Mouse (Mus musculus): ENCODE data around the gene Sema3e. TPM values are rescaled to one million over a fixed set of nuclear protein-coding genes. Genes with fewer than 3 reads are reported as not detected.
A peak's percentile ranks its signal among the peaks of the same experiment; 100 is the strongest.

Sema3e gene
- total RNA-seq, 2 experiments from 2014 or later = 47.2 to 51.5 TPM

- DNase-seq (ENCODE audit: low spot score in 2 of 2) = no peak
Measured at GRCm38 (mm10) chr5:14062918-14063481, 37.9 kb downstream of the Sema3e start.

GRCm38 (mm10) chr5:14073152-14073551, 48.1 kb downstream of the Sema3e start:
- no peak for DNase-seq (ENCODE audit: low spot score in 2 of 2)

- DNase-seq (ENCODE audit: low spot score in 2 of 2) = peak; percentile 8 to 55
Measured at GRCm38 (mm10) chr5:14088100-14088499, 63.0 kb downstream of the Sema3e start.

GRCm38 (mm10) chr5:14089875-14090608, 65.0 kb downstream of the Sema3e start:
- DNase-seq (ENCODE audit: low spot score in 2 of 2) = no peak

GRCm38 (mm10) chr5:14090609-14090969, 65.5 kb downstream of the Sema3e start:
- no peak for DNase-seq (ENCODE audit: low spot score in 2 of 2)

GRCm38 (mm10) chr5:14092262-14092776, 67.2 kb downstream of the Sema3e start:
- peak in 1 of 2 experiments; percentile 3 for DNase-seq (ENCODE audit: low spot score in 2 of 2)

GRCm38 (mm10) chr5:14096196-14096595, 71.1 kb downstream of the Sema3e start:
- no peak for DNase-seq (ENCODE audit: low spot score in 2 of 2)

GRCm38 (mm10) chr5:14098677-14099076, 73.6 kb downstream of the Sema3e start:
- no peak for DNase-seq (ENCODE audit: low spot score in 2 of 2)

GRCm38 (mm10) chr5:14107365-14107764, 82.3 kb downstream of the Sema3e start:
- no peak for DNase-seq (ENCODE audit: low spot score in 2 of 2)

GRCm38 (mm10) chr5:14109001-14109400, 83.9 kb downstream of the Sema3e start:
- DNase-seq (ENCODE audit: low spot score in 2 of 2) = no peak

- DNase-seq (ENCODE audit: low spot score in 2 of 2) = peak in 1 of 2 experiments; percentile 18
Measured at GRCm38 (mm10) chr5:14111401-14111800, 86.3 kb downstream of the Sema3e start.

GRCm38 (mm10) chr5:14121902-14122301, 96.8 kb downstream of the Sema3e start:
- DNase-seq (ENCODE audit: low spot score in 2 of 2) = no peak

GRCm38 (mm10) chr5:14126591-14126990, 101.5 kb downstream of the Sema3e start:
- DNase-seq (ENCODE audit: low spot score in 2 of 2) = no peak

GRCm38 (mm10) chr5:14135929-14136328, 110.9 kb downstream of the Sema3e start:
- no peak for DNase-seq (ENCODE audit: low spot score in 2 of 2)

GRCm38 (mm10) chr5:14138725-14139124, 113.6 kb downstream of the Sema3e start:
- no peak for DNase-seq (ENCODE audit: low spot score in 2 of 2)

- no peak for DNase-seq (ENCODE audit: low spot score in 2 of 2)
Measured at GRCm38 (mm10) chr5:14162579-14162978, 137.5 kb downstream of the Sema3e start.

GRCm38 (mm10) chr5:14163280-14163679, 138.2 kb downstream of the Sema3e start:
- no peak for DNase-seq (ENCODE audit: low spot score in 2 of 2)

- DNase-seq (ENCODE audit: low spot score in 2 of 2) = no peak
Measured at GRCm38 (mm10) chr5:14167776-14168175, 142.7 kb downstream of the Sema3e start.

GRCm38 (mm10) chr5:14173355-14174183, 148.5 kb downstream of the Sema3e start:
- no peak for DNase-seq (ENCODE audit: low spot score in 2 of 2)

- no peak for DNase-seq (ENCODE audit: low spot score in 2 of 2)
Measured at GRCm38 (mm10) chr5:14180571-14180970, 155.5 kb downstream of the Sema3e start.

- no peak for DNase-seq (ENCODE audit: low spot score in 2 of 2)
Measured at GRCm38 (mm10) chr5:14182156-14182555, 157.1 kb downstream of the Sema3e start.
